Mouse (Mus musculus) liver, embryonic 15.5 days (tissue): Measurements from ENCODE around the gene B3gnt8. TPM values are rescaled to one million over a fixed set of nuclear protein-coding genes. Genes with fewer than 3 reads are reported as not detected.
"Not testable (repeated sequence)": the region's sequence is repeated elsewhere in the genome, so short reads cannot be mapped to it uniquely, and the experiment has no call there.

Experiments
- ATAC-seq: fragments of 200-750 bp; cut with Nextera tagmentation; 2 replicates; pipeline ENCODE4 v1.8.0; 2017; ENCODE audit warnings: moderate number of reproducible peaks, mild to moderate bottlenecking, moderate library complexity; ENCODE audit not compliant: insufficient read depth
- H3K27ac ChIP-seq: fragments of 300-500 bp; sonication (generic); replicated peaks from 2 replicates; pipeline ENCODE4 v1.5.1; 2015; ENCODE audit warnings: mild to moderate bottlenecking, inconsistent platforms
- H3K27me3 ChIP-seq: fragments of 300-500 bp; sonication (generic); 2 replicates; pipeline ENCODE4 v1.6.1; 2015; ENCODE audit warnings: mild to moderate bottlenecking, inconsistent platforms
- H3K36me3 ChIP-seq: fragments of 300-500 bp; sonication (generic); replicated peaks from 2 replicates; pipeline ENCODE4 v1.6.1; 2015; ENCODE audit warnings: moderate library complexity, mild to moderate bottlenecking, inconsistent platforms
- H3K4me1 ChIP-seq: fragments of 300-500 bp; sonication (generic); replicated peaks from 2 replicates; pipeline ENCODE4 v1.6.1; 2015; ENCODE audit warnings: inconsistent platforms
- H3K4me2 ChIP-seq: fragments of 300-500 bp; sonication (generic); 2 replicates; pipeline ENCODE4 v1.6.1; 2015; ENCODE audit warnings: moderate library complexity, mild to moderate bottlenecking, inconsistent platforms
- H3K4me3 ChIP-seq: fragments of 300-500 bp; sonication (generic); replicated peaks from 2 replicates; pipeline ENCODE4 v1.5.1; 2015; ENCODE audit warnings: mild to moderate bottlenecking, inconsistent platforms
- H3K9ac ChIP-seq: fragments of 300-500 bp; sonication (generic); 2 replicates; pipeline ENCODE4 v1.6.1; 2015; ENCODE audit warnings: moderate library complexity, mild to moderate bottlenecking, inconsistent platforms
- H3K9me3 ChIP-seq: fragments of 300-500 bp; sonication (generic); replicated peaks from 2 replicates; pipeline ENCODE4 v1.6.1; 2016; ENCODE audit warnings: inconsistent platforms
- WGBS: fragments of 180-500 bp; shearing (Covaris S2); methylation state at CpG from one replicate; pipeline ENCODE4 v1.1.7; 2015; ENCODE audit warnings: mixed read lengths; ENCODE audit not compliant: insufficient replicate concordance; 5-methylcytosine and 5-hydroxymethylcytosine counted together
- polyA plus RNA-seq: library from polyadenylated mRNA; unstranded; fragments of >200 nt; fragmentation: Nextera tagmentation; extraction: Ambion mirVana; gene quantifications from 2 replicates; pipeline ENCODE4 v1.2.1, GENCODE M21; 2015

Gene B3gnt8
- polyA plus RNA-seq: 2.7 and 2.8 TPM in 2 replicates

DNA sequence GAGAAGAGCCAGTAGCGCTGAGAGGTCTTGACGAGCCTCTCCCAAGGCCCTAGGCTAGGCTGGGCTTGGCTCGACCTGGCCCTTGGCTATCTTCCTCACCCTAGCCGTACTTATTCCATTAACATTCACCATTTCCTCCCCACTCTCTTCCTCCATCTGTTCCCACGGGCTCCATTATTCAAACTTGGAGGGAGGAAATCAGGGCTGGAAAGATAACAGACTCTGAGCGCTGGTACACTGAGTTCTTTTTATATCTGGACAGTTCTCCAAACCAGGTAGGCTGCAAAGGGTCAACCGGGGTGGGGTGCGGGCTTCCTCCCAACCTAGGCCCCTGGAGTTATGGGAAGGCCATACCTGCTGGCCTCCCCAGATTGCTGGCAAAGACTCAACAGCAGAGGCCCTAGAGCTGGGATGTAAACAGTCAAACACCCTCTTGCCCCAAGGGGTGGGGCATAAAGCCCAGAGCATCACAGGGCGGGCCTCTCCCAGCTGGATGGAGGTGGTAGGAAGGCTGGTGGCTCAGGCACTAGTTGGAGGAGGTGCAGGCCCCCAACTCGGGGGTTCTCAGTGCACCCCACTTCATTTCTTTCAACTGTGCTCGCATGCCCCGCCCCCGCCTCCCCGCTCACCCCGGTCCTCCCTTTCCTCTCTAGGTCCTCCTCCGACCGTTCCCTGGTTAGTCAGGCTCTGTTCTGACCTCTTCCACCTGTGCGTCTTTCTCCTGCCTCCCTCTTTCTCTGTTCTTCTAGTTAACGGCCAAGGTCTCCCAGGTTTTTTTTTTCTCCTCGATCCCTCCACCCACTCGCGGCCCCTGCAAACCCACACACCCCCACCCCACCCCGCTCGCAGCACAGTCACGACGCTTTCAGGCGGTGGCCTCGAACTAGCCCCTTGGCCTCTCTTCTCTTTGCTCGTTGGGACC, at the start of gene B3gnt8:
TSS of gene B3gnt8 (plus strand) at position 146 of the 922 bp plus-strand sequence.
- ATAC-seq: no peak

DNA sequence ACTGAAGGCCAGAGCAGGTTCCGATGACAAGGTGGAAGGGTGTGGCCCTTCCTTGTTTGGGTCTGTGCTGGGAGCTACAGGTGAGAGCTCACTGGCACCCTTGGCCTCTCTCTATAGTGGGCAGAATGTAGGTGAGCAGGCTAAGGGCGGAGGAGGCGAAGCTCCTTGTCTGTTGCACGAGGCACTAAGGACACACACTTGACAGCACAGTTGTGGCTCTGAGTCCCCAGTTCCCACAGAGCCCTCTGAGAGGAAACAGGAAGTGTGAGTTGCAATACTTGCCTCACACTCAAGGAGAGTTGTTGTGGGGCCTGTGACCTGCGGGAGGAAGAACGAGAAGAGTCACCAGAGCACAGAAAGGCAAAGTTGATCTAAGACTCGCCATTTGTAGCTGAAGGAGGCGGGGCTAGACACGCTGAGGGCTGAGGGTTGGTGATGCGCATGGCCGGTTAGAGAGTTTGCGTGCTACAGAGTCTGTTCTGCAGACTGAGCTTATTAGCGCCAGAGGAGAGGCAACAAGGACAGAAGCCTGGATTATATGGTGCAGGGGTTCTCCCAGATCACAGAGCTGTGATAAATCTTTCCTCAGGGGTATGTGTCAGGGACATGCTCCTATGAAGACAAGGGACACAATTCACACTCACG, 49.5 kb upstream of the B3gnt8 start:
- H3K9me3 ChIP-seq, H3K36me3 ChIP-seq, H3K27me3 ChIP-seq, H3K4me2 ChIP-seq, H3K9ac ChIP-seq, H3K27ac ChIP-seq, H3K4me1 ChIP-seq, H3K4me3 ChIP-seq, ATAC-seq: not testable (repeated sequence)
- WGBS: 43% methylated on average over 14 of the region's 14 CpGs

More for the DNA sequence above, at the start of gene B3gnt8:
- peak within 1 kb of the TSS; percentile 55 for H3K4me3 ChIP-seq
- peak within 1 kb of the TSS; percentile 62 for H3K27ac ChIP-seq
- no peaks in the 10 kb centered on the region for H3K27me3 ChIP-seq
- peak within 1 kb of the TSS; percentile 83 for H3K4me2 ChIP-seq
- peak within 1 kb of the TSS; percentile 50 for H3K9ac ChIP-seq
- H3K4me1 ChIP-seq: peaks cover 38% of the 10 kb centered on the region
- no peaks in the 10 kb centered on the region for H3K9me3 ChIP-seq
- WGBS: 10% methylated on average over 29 of the region's 29 CpGs
- H3K36me3 ChIP-seq: peaks cover 7% of the 10 kb centered on the region; the same call in 1 of the 2 replicates

DNA sequence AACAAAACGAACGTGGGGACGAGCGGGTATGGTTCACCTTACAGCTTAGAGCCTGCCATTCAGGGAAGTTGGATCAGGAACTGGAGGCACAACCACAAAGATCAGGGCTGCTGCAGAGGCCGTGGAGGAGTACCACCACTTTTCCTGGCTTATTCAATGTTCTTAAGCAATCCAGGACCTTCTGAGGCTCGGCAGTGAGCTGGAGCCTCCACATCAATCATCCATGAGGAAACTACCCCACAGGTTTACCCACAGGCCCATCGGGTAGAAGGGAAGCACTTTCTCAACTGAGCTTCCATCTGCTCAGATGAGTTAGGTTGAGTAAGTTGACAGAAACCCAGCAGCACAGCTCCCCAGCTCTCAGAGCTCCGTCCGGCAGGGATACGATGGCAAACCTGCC, 47.0 kb upstream of the B3gnt8 start:
- ATAC-seq: no peak
- no peaks in the 10 kb centered on the region for H3K27me3 ChIP-seq
- WGBS: 46% methylated on average over 10 of the region's 10 CpGs

DNA sequence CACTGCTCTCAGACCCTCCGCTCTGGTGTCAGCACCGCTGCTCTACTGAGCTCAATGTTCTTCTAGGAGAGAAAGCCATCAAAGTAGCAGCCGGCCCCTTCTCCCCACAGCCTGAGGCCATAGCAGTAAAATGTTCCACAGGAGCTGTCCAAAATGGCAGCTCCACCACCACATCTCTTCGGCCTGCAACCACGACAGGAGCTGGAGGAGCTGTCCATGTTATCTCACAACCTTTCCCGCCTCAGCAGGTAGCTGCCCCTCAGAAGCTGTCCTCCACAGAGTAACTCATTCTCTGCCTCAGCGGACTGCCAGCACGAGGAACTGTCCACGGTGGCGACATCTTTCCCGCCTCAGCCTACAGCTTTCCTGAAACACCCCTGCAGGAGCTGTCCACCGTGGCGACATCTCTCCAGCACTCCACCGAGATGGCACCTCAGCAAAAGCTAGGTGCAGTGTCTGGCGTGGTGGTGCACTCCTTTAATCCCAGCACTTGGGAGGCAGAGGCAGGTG, 44.1 kb upstream of the B3gnt8 start:
- no peak for ATAC-seq
- WGBS: 62% methylated on average over 15 of the region's 15 CpGs

More for the DNA sequence above, 47.0 kb upstream of the B3gnt8 start:
- H3K9me3 ChIP-seq: no peaks in the 10 kb centered on the region
- H3K4me2 ChIP-seq: no peak overlapping the region
- no peak overlapping the region for H3K4me3 ChIP-seq
- H3K36me3 ChIP-seq: no peaks in the 10 kb centered on the region
- H3K27ac ChIP-seq: no peak overlapping the region
- H3K9ac ChIP-seq: no peak overlapping the region
- peaks cover 8% of the 10 kb centered on the region for H3K4me1 ChIP-seq

DNA sequence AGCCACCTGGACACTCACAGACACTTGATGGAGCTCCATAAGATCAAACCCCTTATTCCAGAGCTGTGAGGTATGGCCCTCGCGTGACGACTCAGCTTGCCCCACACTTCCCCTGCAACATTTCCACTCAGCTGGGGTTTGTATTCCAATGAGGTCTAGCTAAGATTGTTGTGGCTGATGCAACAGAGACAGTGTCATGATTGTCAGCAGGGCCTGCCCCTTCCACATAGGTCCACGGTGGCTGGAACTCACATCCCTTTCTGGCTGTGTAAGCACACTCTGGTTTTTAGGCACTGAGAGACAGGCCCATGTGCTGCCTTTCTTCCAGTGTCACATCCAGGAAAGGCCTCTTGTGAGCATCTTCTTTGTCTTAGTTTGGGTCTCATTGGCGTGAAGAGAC, 41.8 kb upstream of the B3gnt8 start:
- no peak overlapping the region for H3K4me3 ChIP-seq
- H3K27me3 ChIP-seq: no peaks in the 10 kb centered on the region
- no peak overlapping the region for H3K27ac ChIP-seq
- H3K9ac ChIP-seq: no peak overlapping the region
- no peaks in the 10 kb centered on the region for H3K4me1 ChIP-seq
- WGBS: 62% methylated on average over 5 of the region's 5 CpGs
- no peaks in the 10 kb centered on the region for H3K36me3 ChIP-seq
- no peaks in the 10 kb centered on the region for H3K9me3 ChIP-seq
- ATAC-seq: no peak
- H3K4me2 ChIP-seq: no peak overlapping the region

More for the DNA sequence above, 44.1 kb upstream of the B3gnt8 start:
- H3K9me3 ChIP-seq: no peaks in the 10 kb centered on the region
- no peak overlapping the region for H3K27ac ChIP-seq
- H3K4me3 ChIP-seq: no peak overlapping the region
- H3K27me3 ChIP-seq: no peaks in the 10 kb centered on the region
- H3K36me3 ChIP-seq: no peaks in the 10 kb centered on the region
- H3K4me2 ChIP-seq: no peak overlapping the region
- H3K4me1 ChIP-seq: no peaks in the 10 kb centered on the region
- H3K9ac ChIP-seq: no peak overlapping the region

DNA sequence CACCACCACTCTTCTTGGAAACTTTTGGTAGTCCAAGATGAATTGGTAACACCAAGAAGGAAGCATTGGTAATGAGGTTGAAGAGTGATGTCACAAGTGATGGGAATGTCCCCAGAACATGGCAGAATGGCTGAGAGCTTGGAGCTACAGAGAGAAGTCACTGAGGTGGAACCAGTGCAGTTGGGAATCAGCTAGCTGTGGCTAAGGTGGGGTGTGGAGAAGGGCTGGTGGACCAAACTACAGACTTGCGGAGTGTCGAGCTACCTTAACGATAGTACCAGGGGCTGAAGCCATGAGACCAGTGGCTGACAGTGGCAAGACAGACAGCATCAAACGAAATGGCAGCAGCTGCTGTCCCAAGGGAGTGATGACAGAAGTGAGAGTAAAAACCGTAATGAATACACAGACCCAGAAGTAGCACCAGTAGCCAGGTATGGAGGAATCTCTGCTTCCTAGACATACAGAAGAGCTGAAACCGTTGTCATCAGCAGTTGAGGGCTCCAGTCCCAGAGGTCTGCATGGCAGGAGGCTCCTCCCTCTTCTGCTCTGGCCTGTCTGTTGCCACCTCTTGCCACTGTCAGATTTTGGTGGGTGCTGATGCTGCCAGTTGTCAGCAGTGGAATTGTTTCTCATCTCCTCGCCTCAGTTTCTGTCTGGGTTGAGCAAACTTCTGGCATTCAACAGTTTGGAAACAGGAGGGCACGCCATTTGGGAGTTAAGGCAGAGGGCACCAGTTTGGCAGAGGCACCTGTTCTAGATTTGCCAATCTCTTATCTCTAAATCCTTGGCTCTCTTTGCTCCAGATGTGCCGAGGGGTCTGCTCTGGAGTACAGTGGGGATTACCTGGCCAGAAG, 40.9 kb upstream of the B3gnt8 start:
- no peaks in the 10 kb centered on the region for H3K9me3 ChIP-seq
- H3K4me1 ChIP-seq: no peaks in the 10 kb centered on the region
- H3K4me3 ChIP-seq: no peak overlapping the region
- H3K27ac ChIP-seq: no peak overlapping the region
- H3K27me3 ChIP-seq: no peaks in the 10 kb centered on the region
- WGBS: 62% methylated on average over 9 of the region's 9 CpGs
- H3K36me3 ChIP-seq: no peaks in the 10 kb centered on the region
- H3K4me2 ChIP-seq: no peak overlapping the region
- no peak for ATAC-seq
- H3K9ac ChIP-seq: no peak overlapping the region

DNA sequence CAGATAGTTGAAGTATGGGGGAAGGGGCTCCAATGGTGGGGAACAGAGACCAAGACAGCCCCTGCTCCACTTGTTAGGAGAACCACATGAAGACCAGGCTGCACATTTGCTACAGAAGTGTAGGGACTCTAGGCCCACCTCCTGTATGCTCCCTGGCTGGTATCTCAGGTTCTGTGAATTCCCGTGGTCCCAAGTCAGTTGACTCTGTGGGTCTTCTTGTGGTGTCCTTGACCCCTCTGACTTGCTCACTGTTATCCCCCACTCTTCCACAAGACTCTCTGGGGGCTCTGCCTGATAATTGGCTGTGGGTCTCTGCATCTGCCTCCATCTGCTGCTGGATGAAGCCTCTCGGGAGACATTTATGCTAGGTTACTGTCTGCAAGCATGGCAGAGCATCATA, 35.2 kb upstream of the B3gnt8 start:
- 54% methylated on average over 2 of the region's 2 CpGs for WGBS
- Histone ChIP-seq H3K4me1 (no peaks in the 10 kb centered on the region), H3K4me3 (no peak overlapping the region), H3K9ac (no peak overlapping the region), H3K4me2 (no peak overlapping the region), H3K27me3 (no peaks in the 10 kb centered on the region), H3K27ac (no peak overlapping the region), H3K9me3 (no peaks in the 10 kb centered on the region), H3K36me3 (no peaks in the 10 kb centered on the region)
- ATAC-seq: no peak

DNA sequence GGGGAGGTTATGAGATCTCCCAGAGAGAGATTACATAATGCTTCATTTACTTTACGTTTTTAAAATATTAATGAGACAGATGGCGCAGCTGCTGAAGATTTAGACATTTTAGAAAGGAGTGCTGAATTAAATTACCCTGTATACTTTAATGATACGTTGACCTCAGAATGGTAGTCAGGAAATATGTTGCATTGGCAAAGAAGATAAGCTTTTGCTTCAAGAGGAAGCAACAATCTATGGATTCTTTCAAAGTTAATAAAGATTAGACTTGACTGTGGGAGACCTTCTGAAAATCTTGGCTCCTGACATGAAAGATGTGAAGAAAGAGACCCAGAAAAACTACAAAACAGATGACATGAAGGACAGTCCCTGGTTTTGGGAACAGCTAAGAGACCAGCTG, 32.6 kb upstream of the B3gnt8 start:
- no peak overlapping the region for H3K4me2 ChIP-seq
- no peak overlapping the region for H3K9ac ChIP-seq
- no peaks in the 10 kb centered on the region for H3K4me1 ChIP-seq
- no peaks in the 10 kb centered on the region for H3K27me3 ChIP-seq
- ATAC-seq: no peak
- WGBS: 35% methylated on average over 3 of the region's 3 CpGs
- H3K4me3 ChIP-seq: no peak overlapping the region
- no peak overlapping the region for H3K27ac ChIP-seq
- no peaks in the 10 kb centered on the region for H3K36me3 ChIP-seq
- H3K9me3 ChIP-seq: no peaks in the 10 kb centered on the region

DNA sequence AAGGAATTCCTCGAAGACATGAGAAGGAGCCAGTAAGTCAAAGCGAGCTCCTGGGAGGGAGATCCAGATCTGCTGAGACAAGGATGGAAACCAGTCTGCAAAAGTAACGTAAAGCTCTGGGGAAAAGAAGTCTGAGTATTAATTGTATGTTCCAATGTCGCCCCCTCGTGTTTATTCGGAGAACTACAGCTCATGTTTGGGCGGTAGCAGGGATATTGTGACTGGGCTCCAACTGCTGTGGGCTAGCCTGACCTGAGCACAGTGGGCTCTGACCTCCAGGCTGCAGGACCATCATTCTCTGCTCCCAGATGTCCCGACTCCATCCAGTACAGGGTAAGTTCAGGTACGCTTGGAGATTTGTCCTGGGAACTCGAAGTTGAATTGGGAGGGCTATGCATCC, 26.8 kb upstream of the B3gnt8 start:
- Histone ChIP-seq H3K27me3 (no peaks in the 10 kb centered on the region), H3K36me3 (no peaks in the 10 kb centered on the region), H3K9ac (no peak overlapping the region), H3K4me2 (no peak overlapping the region), H3K4me3 (no peak overlapping the region), H3K27ac (no peak overlapping the region), H3K9me3 (no peaks in the 10 kb centered on the region), H3K4me1 (no peaks in the 10 kb centered on the region)
- 11% methylated on average over 10 of the region's 10 CpGs for WGBS
- ATAC-seq: no peak

DNA sequence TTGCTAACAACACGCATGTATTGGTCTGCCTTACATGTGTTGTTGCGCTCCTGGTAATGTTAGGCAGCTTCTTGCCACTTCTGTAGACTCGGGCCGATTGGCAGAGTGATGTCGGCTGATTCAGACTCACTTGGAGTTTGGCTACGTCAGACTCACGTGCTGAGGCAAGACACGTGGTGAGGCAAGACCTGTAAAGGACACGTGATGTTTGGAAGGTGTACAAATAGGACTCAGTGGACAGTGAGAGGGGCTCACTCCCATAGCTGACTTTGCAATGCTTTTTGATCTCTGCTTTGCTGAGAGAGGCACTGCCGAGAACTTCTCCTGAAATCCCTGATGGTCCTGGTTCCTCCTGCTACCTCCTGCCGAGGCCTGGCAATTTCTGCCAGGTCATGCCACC, 25.8 kb upstream of the B3gnt8 start:
- Histone ChIP-seq H3K4me1 (no peaks in the 10 kb centered on the region), H3K36me3 (no peaks in the 10 kb centered on the region), H3K9me3 (no peaks in the 10 kb centered on the region), H3K9ac (no peak overlapping the region), H3K4me2 (no peak overlapping the region), H3K27ac (no peak overlapping the region), H3K4me3 (no peak overlapping the region), H3K27me3 (no peaks in the 10 kb centered on the region)
- WGBS: 72% methylated on average over 11 of the region's 11 CpGs
- no peak for ATAC-seq
